Mouse (Mus musculus) embryonic fibroblast, embryonic 13.5 days (primary cell): ENCODE data around the gene Chst10. TPM values are rescaled to one million over a fixed set of nuclear protein-coding genes. Genes with fewer than 3 reads are reported as not detected.

Source experiments
- H3K27ac ChIP-seq: 2 replicates; pipeline ENCODE4 v1.5.1; 2012; ENCODE audit warnings: low read length, control low read depth, inconsistent platforms; ENCODE audit not compliant: insufficient read depth
- H3K4me1 ChIP-seq: 2 replicates; pipeline ENCODE4 v1.6.1; 2011; ENCODE audit warnings: low read length; ENCODE audit not compliant: control insufficient read depth, insufficient read depth
- H3K4me3 ChIP-seq: 2 replicates; pipeline ENCODE4 v1.5.1; 2011; ENCODE audit warnings: mild to moderate bottlenecking, control low read depth, low read length; ENCODE audit not compliant: insufficient read depth
- CTCF ChIP-seq: IDR thresholded peaks from 2 replicates; pipeline ENCODE4 v1.5.1; 2011; ENCODE audit warnings: mild to moderate bottlenecking, control low read depth, low read length, moderate library complexity, borderline replicate concordance; ENCODE audit not compliant: insufficient read depth
- POLR2A ChIP-seq: IDR thresholded peaks from 2 replicates; pipeline ENCODE4 v1.6.1; 2011; ENCODE audit warnings: low read depth, mild to moderate bottlenecking, control low read depth, low read length, moderate library complexity
- polyA plus RNA-seq: library from polyadenylated mRNA; stranded (reverse); fragments of >200 nt; gene quantifications from 2 replicates; pipeline ENCODE4 v1.2.4, GENCODE M21; 2011; ENCODE audit warnings: low read depth; ENCODE audit not compliant: missing spikeins, insufficient read length

Chst10 gene
- polyA plus RNA-seq, 1 experiment: 3.2 TPM

- Histone ChIP-seq H3K27ac (no peak overlapping the region), H3K4me1 (no peaks in the 10 kb centered on the region), H3K4me3 (no peak overlapping the region)
- no peak for TF ChIP-seq CTCF
- no peak for TF ChIP-seq POLR2A
Observed at GRCm38 (mm10) chr1:38869398-38870195, 28.4 kb downstream of the Chst10 start.

- no peak overlapping the region for H3K4me3 ChIP-seq
- no peak overlapping the region for H3K27ac ChIP-seq
- H3K4me1 ChIP-seq: no peaks in the 10 kb centered on the region
- TF ChIP-seq CTCF (no peak), POLR2A (no peak)
Observed at GRCm38 (mm10) chr1:38866242-38866641, 31.7 kb downstream of the Chst10 start.

- no peak overlapping the region for H3K27ac ChIP-seq
- no peak for TF ChIP-seq POLR2A
- TF ChIP-seq CTCF: no peak
- H3K4me3 ChIP-seq: no peak overlapping the region
- H3K4me1 ChIP-seq: no peaks in the 10 kb centered on the region
Observed at GRCm38 (mm10) chr1:38864341-38864740, 33.6 kb downstream of the Chst10 start.

- Histone ChIP-seq H3K4me3 (no peak overlapping the region), H3K27ac (no peak overlapping the region), H3K4me1 (no peaks in the 10 kb centered on the region)
- TF ChIP-seq POLR2A (no peak), CTCF (peak; percentile 33; the same call in 1 of the 2 replicates)
Observed at GRCm38 (mm10) chr1:38862213-38862612, 35.7 kb downstream of the Chst10 start.

- TF ChIP-seq CTCF (no peak), POLR2A (no peak)
- no peak overlapping the region for H3K4me3 ChIP-seq
- no peaks in the 10 kb centered on the region for H3K4me1 ChIP-seq
- no peak overlapping the region for H3K27ac ChIP-seq
Observed at GRCm38 (mm10) chr1:38860867-38861524, 37.0 kb downstream of the Chst10 start.

GRCm38 (mm10) chr1:38860207-38860606 is 37.8 kb downstream of the Chst10 start:
- H3K4me3 ChIP-seq: no peak overlapping the region
- no peak for TF ChIP-seq CTCF
- no peak for TF ChIP-seq POLR2A
- H3K27ac ChIP-seq: no peak overlapping the region

GRCm38 (mm10) chr1:38856196-38856595 is 41.8 kb downstream of the Chst10 start:
- TF ChIP-seq CTCF (peak; percentile 72; the same call in 1 of the 2 replicates), POLR2A (no peak)
- H3K27ac ChIP-seq: no peak overlapping the region
- no peak overlapping the region for H3K4me3 ChIP-seq
- H3K4me1 ChIP-seq: no peaks in the 10 kb centered on the region

More at GRCm38 (mm10) chr1:38860207-38860606, 37.8 kb downstream of the Chst10 start:
- H3K4me1 ChIP-seq: no peaks in the 10 kb centered on the region

- TF ChIP-seq POLR2A: no peak
- TF ChIP-seq CTCF: no peak
- Histone ChIP-seq H3K4me3 (no peak overlapping the region), H3K4me1 (no peaks in the 10 kb centered on the region), H3K27ac (no peak overlapping the region)
Observed at GRCm38 (mm10) chr1:38852250-38852649, 45.7 kb downstream of the Chst10 start.

- TF ChIP-seq CTCF: no peak
- TF ChIP-seq POLR2A: no peak
- H3K4me3 ChIP-seq: no peak overlapping the region
- no peak overlapping the region for H3K27ac ChIP-seq
- no peaks in the 10 kb centered on the region for H3K4me1 ChIP-seq
Observed at GRCm38 (mm10) chr1:38850650-38851049, 47.3 kb downstream of the Chst10 start.

GRCm38 (mm10) chr1:38848451-38849289 is 49.3 kb downstream of the Chst10 start:
- H3K4me1 ChIP-seq: no peaks in the 10 kb centered on the region
- H3K4me3 ChIP-seq: no peak overlapping the region
- no peak for TF ChIP-seq CTCF
- TF ChIP-seq POLR2A: no peak
- no peak overlapping the region for H3K27ac ChIP-seq
